Mouse (Mus musculus) embryonic stem cell, embryonic (primary cell): ENCODE measurements at regions not wholly inside any gene's neighbourhood (a gene's known extent, or its start where the extent isn't known, plus 50 kb on each side); places are given as distances from the start of the nearest gene placed in this dataset.

Source experiments
- CTCF ChIA-PET, 4 experiments: fragments of 300-600 bp in 2 of 4; fragments of 350-600 bp in 2 of 4; sonication (Branson Sonifier 250); formaldehyde crosslinking; loops; one replicate each; lab custom pipeline; 2022; ENCODE audit warnings: inconsistent platforms in 2 of 4; lab: Charles Lee
- POLR2A ChIA-PET, 4 experiments: fragments of 300-600 bp in 2 of 4; fragments of 350-600 bp in 2 of 4; sonication (Branson Sonifier 250); formaldehyde crosslinking; loops; one replicate each; lab custom pipeline; 2022; ENCODE audit warnings: antibody characterized with exemption in 4 of 4, inconsistent platforms in 1 of 4; lab: Charles Lee

- ChIA-PET POLR2A (no interaction called here), CTCF (interaction anchor here in 1 of 4 experiments (1.9 kb wide), 1 partner anchor 234 kb away, joined by 5 read pairs; no protein-coding TSS in a partner anchor)
Measured at GRCm38 (mm10) chr4:137128152-137128551, 79.6 kb upstream of the Zbtb40 start.

GRCm38 (mm10) chr4:137121684-137122083 is 73.1 kb upstream of the Zbtb40 start:
- CTCF ChIA-PET, result no interaction called here
- POLR2A ChIA-PET, result no interaction called here

GRCm38 (mm10) chr4:137120597-137120996 is 72.0 kb upstream of the Zbtb40 start:
- POLR2A ChIA-PET, result no interaction called here
- CTCF ChIA-PET, result interaction anchor here in 1 of 4 experiments (1.0 kb wide), 1 partner anchor 44 kb away, joined by 5 read pairs; no protein-coding TSS in a partner anchor

- CTCF ChIA-PET, result interaction anchor here in 3 of 4 experiments (0.6 to 1.8 kb wide), 16 partner anchors 13 to 965 kb away, joined by 3 to 13 read pairs (median 4); no protein-coding TSS in a partner anchor
- POLR2A ChIA-PET, result interaction anchor here in 2 of 4 experiments (0.6 to 0.7 kb wide), 4 partner anchors 21 to 1281 kb away, joined by 3 to 5 read pairs (median 3); no protein-coding TSS in a partner anchor
Measured at GRCm38 (mm10) chr4:137118332-137118715, 69.7 kb upstream of the Zbtb40 start.

- CTCF ChIA-PET, result interaction anchor here in 3 of 4 experiments (0.6 to 1.8 kb wide), 15 partner anchors 13 to 965 kb away, joined by 3 to 13 read pairs (median 4); no protein-coding TSS in a partner anchor
- POLR2A ChIA-PET, result interaction anchor here in 2 of 4 experiments (0.6 to 0.7 kb wide), 3 partner anchors 20 to 1280 kb away, joined by 3 to 5 read pairs (median 3); no protein-coding TSS in a partner anchor
Measured at GRCm38 (mm10) chr4:137117471-137118331, 69.1 kb upstream of the Zbtb40 start.

GRCm38 (mm10) chr4:137115062-137115461 is 66.5 kb upstream of the Zbtb40 start:
- ChIA-PET CTCF (interaction anchor here in 1 of 4 experiments (0.6 kb wide), 1 partner anchor 277 kb away, joined by 3 read pairs; no protein-coding TSS in a partner anchor), POLR2A (interaction anchor here in 2 of 4 experiments (0.6 to 1.3 kb wide), 3 partner anchors 10 to 243 kb away, joined by 3 read pairs; partner anchors contain the start of gene Cdc42 (in 1 of the 2))

- ChIA-PET POLR2A (no interaction called here), CTCF (no interaction called here)
Measured at GRCm38 (mm10) chr4:137110276-137110675, 61.7 kb upstream of the Zbtb40 start.

- ChIA-PET POLR2A (interaction anchor here in 2 of 4 experiments (0.6 to 1.0 kb wide), 4 partner anchors 10 to 186 kb away, joined by 3 to 5 read pairs (median 3); no protein-coding TSS in a partner anchor), CTCF (interaction anchor here in 3 of 4 experiments (0.5 to 0.9 kb wide), 5 partner anchors 9 to 261 kb away, joined by 3 to 15 read pairs (median 4); no protein-coding TSS in a partner anchor)
Measured at GRCm38 (mm10) chr4:137104447-137105044, 55.9 kb upstream of the Zbtb40 start.

- ChIA-PET POLR2A (no interaction called here), CTCF (no interaction called here)
Measured at GRCm38 (mm10) chr4:137101169-137101568, 52.6 kb upstream of the Zbtb40 start.

- ChIA-PET CTCF (no interaction called here), POLR2A (no interaction called here)
Measured at GRCm38 (mm10) chr4:137100756-137101155, 52.2 kb upstream of the Zbtb40 start.
